Mouse (Mus musculus) frontal cortex, adult 2 months (tissue): ENCODE measurements at regions not wholly inside any gene's neighbourhood (a gene's known extent, or its start where the extent isn't known, plus 50 kb on each side); places are given as distances from the start of the nearest gene placed in this dataset.
A peak's percentile ranks its signal among the peaks of the same experiment; 100 is the strongest.
"Not testable (repeated sequence)": the region's sequence is repeated elsewhere in the genome, so short reads cannot be mapped to it uniquely, and the experiment has no call there.

Experiments used
- DNase-seq, 2 experiments: peaks; one replicate each; pipeline ENCODE4 v3.0.0; 2022; ENCODE audit warnings: low spot score in 1 of 2; ENCODE audit errors: extremely low spot score in 1 of 2

DNA sequence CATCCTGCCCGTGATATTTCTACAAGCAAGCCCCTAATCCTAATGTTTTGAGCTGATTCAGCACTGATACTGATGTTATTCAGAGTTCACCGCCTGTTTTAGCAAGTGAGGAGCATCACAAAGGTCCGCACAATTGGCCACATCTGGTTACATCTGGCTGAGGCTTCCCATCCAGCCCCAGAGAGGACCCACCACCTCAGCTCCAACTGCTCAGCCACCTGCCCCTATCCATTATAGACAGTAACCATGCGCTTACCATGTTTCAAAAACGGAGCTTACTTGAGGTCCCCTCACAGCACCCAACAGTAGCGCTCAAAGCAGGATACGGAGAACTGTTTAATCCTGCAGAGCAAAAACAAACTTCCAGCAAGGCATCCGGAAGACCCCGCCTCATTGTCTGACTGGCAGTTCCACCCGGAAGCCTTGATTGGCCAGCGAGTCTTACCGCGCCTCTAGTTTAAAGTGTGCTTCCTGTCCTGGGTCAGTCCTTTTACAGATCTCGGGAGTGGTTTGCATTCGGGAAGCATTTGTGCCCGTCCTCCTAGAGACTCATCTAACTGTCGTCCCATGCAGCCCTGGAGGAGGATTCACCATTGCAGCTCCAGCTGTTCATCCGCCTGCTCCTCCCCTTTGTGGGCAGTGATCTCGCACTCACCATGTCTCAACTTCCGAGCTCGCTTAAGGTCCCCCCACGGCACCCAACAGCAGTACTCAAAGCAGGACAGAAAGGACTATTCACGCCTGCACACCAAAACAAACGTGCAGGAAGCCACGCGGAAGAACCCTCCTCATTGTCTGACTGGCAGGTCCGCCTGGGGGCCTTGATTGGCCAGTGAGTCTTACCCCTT is 69.9 kb upstream of the Zfp825 start:
- DNase-seq: peak; percentile 75 to 84

DNA sequence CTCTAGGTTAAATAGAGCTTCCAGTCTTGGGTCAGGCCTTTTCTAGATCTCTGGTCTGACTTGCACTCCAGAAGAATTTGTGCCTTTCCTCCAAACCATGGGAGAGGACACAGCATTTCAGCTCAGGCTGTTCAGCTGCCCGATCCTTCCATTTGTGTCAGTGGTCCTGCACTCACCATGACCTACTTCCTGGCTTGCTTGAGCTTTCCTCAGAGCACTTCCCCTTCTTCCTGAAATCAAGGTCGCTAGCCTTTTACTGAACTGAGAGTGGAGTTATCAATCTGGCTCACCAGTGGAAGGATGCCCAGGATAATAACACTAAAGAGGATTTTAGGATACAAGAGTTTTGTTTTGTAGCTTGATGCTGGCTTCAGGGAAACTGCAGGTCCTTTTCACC is 70.5 kb upstream of the Zfp825 start:
- not testable (repeated sequence) for DNase-seq

DNA sequence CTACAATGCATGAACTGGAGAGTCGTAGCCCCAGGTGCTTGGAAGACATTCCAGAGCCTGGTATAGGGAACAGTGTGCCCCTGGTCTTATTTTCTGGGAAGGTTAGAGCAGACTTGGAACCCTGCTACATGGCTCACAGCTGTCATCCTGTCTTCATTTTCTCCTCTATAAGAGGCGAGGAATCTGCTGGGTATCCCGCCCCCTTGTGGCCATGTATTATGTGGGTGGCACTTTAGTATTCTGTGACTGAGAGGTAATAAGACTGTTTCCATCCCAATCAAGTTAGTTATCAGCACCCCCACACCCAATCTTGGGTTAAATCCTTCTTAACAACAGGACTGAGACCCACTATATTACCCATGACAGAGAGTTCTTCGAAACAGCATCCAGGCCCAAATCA is 69.4 kb upstream of the Erap1 start:
- DNase-seq: not testable (repeated sequence)
